Mouse (Mus musculus) gastrocnemius, postnatal 25 days (tissue): ENCODE measurements around the gene Erich3. TPM values are rescaled to one million over a fixed set of nuclear protein-coding genes. Genes with fewer than 3 reads are reported as not detected.

ENCODE experiments used
- DNase-seq: peaks from one replicate; pipeline ENCODE4 v3.0.0; 2022
- total RNA-seq, 2 experiments: library from RNA; stranded (reverse); gene quantifications; 1 replicate in 1 of 2; 2 replicates in 1 of 2; pipeline ENCODE4 v1.2.3; 2021

The Erich3 gene
- total RNA-seq, 2 experiments from 2014 or later = not detected

DNA sequence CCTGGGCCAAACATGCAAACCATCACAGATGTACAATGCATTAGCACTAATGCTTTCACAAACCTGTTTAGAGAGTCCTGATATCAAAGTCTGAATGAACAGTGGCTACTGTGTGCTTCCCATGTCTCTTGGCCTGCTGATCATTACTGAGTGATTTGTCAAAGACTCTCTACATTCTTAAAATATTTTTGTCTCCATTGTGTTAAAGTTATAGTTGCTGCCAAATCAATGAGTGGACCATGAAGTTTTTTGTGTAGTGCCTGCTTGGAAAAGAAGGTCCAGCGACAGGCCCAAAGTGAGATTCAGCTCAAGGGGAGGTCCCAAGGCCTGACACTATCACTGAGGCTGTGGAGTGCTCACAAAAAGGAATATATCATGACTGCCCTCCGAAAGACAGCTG, 108.0 kb downstream of the Erich3 start:
- DNase-seq = no peak

DNA sequence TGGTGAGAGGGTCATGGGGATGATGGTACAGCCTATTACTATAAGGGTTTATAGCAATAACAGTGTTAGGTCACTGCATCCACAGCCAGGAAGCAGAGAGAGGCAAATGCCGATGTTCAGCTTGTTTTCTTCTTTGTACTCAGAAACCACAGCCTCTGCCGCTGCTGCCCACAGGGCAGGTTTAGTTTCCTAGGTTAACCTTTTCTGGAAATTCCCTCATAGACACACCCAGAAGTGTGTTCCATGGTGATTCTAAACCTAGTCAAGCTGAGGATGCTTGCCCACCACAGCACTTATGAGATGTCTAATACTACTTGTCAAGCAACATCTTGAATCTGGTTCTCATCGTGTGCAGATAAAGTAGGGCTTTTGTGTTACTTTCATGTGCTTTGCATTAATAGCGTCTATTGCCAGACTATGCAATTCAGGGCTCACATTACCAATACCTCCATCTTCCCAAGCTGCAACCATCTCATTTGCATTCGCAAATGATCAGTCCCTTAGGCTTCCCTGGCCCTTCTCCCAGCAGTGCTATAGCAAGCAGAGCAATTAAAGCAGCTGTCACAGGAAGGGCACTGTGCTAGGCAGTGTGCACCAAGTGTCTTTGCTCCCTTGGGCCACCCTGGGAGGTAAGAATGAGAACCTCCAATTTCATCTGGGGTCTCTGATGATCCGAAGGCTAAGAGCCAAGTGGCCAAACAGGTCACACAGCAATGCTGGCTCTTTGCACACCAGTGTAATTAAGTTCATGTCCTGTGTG, 115.4 kb downstream of the Erich3 start:
- DNase-seq = no peak

DNA sequence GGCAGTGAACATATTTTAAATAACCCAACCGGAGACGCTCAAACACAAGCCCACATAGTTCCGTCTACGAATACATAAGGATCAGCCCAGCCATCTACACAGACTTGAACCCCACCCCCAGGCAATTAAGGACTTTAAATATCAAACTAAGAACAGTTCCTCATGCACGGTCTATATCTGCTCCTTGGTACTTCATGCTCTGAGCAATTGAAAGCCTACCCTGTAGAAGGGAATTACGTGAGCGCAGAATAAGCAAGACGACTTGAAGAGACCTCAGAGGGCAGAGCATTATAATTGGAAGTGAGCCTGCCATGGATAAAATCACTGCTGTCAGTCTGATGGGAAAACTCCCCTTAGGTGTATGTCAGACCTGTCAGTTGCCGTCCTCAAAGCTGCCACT, 122.7 kb downstream of the Erich3 start:
- no peak for DNase-seq

DNA sequence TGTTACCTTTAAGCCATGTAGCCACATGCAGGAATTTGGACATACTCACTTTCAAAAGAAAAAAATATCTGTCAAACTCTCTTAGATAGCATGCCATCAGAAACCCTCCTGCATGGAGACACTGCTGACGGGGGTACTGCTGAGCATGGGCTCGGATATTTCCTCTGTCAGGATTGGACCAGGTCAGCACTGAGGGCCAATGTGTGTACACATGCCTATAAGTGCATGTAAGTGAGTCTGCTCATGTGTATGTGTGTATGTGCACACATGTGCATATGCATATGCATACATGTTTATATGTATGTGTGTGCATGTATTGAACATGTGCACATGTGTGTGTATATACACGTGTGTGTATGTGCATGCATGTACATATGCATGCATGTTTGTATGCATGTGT, 124.0 kb downstream of the Erich3 start:
- DNase-seq = no peak

DNA sequence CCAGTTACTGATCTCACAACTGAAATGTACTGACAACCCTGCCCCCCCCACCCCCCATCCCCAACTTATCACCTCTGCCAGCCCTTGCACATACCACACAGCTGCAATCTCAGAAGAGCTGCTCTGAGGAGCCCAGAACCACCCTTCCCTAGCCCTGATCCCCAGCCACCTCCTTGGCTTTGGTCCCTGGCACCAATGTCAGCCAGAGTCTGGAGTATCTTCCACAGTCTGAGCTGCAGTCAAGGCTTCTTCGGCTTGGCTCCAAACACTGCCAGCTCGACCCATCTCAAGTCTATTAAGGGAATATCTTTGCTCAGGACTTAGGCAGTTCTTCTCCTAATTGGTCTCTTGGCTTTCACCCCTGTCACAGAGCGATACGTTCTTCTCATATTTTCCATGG, 129.9 kb downstream of the Erich3 start:
- no peak for DNase-seq

DNA sequence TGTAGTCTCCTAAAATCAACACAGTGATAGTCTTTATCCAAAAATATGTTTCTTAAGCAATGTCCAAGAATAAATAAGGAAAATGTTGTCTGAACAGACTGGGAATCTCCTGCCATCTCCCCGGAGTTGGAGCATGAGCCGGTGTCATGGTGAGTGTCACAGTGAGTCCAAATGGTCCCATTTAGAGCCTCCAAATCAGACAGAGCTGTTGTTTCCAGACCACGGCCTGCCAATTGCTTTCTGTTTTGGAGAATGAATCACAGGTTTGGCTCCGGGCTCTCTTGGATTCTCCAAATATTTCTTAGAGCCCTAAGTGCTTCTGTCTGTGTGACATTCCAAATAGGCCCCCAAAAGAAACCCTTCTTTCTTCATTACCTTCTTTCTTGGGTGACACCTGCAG, 135.1 kb downstream of the Erich3 start:
- DNase-seq = peak; percentile 15

DNA sequence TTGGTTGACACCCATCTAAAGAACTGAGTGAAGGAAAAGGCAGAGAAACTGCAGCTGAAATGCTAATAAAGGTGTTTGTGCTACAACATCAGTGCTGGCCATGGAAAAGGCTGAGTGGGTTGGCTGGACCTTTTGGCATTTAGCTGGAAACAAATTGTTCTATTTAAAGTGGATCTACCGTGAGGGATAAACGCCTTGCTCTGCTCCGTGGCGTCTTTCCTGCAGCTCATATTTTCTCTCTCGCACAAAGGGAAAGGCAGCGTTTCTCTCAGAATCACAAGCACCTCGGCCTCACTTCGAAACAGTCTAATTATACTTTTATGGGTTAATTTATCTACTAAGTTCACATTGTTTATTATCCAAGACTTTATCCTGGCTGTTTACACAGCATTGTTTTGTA, 136.8 kb downstream of the Erich3 start:
- no peak for DNase-seq

DNA sequence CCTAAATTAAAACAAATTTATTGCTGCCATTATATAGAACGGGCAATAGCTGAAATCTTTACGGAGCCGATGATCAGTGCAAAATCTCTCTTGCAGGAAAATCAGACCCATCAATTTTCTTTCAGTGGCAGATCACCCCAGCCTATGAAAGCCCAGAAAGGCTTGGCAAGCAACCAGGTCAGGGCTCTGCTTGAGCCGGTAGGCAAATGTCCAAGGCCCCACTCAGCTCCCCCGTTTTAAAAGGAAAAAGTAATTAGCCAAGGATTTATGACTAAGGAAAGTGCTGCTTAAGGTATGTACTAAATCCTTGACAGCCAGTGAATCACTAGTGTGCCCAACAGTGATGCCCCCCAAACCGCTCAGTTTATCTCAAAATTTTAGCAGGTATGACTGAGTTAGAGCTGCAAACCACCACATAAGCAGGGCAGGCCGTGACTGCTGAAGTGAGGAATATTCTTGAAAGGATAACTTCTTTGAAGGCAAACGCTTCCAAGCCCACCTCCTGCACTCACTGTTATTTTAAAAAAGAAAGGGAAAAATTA, 137.3 kb downstream of the Erich3 start:
- no peak for DNase-seq

DNA sequence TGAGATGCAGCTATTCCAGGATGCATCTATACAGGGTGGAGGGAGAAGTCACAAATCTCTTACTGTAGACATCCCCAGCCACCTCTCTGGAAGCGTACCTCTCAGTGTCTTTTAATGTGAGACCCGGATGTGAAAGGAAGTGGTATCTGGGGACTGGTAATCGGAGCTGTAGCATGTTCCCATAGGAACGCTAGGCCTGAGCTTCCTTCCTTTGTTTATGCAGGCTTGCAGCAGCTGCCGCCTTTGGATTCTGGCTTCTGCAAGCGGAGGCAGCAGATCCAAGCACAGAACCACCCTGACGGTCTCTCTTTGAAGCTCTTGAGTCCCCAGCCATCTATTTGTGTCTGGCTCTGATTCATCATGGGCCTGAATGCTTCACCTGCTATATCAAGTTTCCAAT, 143.0 kb downstream of the Erich3 start:
- DNase-seq = no peak

DNA sequence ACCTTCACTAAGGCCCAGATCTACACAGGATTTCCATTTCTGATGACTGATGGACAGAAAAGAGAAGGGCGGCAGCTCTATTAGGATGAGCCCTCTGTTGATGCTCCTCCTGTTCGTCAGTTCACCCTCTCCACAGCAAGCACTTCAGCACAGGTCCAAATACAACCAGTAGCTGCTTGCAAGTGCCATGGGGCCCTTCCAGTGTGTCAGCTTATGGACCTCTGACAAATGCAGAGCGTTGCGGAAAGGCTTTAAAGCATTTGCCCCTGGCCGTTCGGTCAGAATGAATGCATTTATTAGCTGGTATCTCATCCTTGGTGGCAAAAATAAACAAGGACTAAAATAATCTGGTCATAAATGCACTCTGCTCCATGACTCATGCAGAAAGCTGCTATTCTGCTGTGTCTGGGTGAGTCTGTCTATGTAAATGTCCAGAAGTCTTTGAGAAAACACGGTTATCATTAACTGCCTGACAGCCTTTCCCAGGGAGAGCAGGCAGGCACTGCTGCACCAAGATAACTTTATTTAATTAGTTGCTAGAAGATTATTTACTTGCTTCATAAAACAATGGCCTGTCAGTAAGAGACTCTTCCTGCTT, 146.7 kb downstream of the Erich3 start:
- no peak for DNase-seq

DNA sequence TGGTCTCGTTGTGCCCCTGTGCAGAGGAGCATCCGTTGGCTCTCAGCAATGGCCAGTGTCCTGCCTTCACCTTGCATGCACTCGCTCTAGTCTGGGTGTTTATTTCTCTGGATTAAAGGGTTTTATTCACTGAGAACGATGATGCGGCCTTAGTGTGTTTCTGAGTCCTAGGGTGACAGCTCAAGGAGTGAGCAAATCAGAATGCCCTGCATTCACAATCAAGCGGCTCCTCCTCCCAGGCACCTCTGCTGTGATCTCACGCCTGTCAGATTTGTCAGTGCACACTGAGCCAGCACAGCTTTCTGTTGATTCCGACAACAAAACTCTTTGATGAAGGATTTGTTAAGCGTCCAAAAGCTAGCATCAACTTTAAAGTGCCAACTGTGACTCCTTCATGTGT, 147.6 kb downstream of the Erich3 start:
- no peak for DNase-seq

DNA sequence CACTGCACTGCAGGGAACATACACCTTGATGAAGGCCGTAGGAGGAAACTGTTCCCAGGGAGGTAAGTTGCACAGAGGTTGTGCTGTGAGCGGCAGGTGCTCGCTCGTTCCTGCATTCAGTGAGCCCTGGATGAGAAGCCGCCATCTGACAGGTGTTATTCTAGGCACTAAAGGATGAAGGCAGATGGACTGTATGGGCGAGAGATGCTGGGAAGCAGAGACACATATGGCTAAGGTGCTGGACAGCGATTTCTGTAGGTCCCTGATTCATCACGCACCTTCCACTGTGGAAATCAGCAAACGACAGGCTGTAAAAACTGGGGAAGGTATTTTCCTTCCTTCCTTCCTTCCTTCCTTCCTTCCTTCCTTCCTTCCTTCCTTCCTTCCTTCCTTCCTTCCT, 148.2 kb downstream of the Erich3 start:
- DNase-seq = no peak

DNA sequence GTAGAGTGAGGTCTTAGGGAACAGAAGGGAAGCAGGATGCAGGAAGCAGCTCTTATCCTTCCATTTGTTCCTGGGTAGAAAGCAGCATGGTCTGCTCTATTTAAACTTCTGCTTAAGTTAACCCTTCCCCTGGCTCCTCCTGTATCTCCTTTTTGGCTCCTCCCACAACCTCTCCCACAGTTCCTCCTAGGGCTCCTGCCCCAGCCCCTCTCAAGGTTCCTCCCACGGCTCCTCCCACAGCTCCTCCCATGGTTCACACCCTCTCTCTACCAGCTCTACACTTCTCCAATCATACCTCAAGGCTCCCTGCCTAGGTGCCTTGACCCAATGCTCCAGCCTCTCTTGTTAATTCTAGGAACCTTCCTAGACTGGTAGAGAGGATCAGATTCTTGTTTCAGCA, 149.2 kb downstream of the Erich3 start:
- DNase-seq = no peak

DNA sequence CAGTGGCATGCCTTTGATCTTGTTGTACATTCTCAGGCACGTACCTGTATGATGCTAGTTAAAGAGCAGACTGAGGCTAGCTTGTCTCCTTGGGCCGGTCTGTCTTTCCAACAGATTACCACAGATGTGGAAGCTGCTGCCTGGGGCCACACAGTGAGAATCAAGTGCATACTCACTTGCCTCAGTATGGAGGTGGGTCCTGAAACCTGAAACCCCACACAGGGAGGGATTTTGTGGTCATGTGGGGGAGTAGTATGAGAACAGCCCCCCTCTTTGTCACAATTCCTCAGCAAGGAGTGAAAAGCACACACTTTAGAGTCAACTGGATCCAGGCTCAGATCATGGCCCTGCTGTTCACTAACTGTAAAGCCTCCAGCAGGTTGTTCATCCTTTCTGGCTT, 151.9 kb downstream of the Erich3 start:
- DNase-seq = no peak

DNA sequence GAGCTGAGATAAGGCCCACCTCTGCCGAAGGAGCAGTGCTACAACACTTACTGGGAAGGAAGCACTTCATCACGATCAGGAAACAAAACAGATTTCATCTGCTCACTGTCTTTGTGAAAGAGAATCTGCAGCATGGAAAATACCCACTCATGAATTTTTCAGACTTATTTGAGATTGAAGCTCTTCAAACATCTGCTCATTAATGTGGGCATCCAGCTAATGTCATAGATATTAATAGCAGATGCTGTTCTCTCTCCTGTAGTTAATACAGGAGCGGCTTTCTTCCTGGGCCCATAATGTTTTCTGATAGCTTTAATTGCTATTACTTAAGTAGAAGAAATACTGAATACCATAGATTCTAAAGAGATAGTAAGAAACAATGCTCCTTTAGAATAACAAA, 152.6 kb downstream of the Erich3 start:
- DNase-seq = no peak

DNA sequence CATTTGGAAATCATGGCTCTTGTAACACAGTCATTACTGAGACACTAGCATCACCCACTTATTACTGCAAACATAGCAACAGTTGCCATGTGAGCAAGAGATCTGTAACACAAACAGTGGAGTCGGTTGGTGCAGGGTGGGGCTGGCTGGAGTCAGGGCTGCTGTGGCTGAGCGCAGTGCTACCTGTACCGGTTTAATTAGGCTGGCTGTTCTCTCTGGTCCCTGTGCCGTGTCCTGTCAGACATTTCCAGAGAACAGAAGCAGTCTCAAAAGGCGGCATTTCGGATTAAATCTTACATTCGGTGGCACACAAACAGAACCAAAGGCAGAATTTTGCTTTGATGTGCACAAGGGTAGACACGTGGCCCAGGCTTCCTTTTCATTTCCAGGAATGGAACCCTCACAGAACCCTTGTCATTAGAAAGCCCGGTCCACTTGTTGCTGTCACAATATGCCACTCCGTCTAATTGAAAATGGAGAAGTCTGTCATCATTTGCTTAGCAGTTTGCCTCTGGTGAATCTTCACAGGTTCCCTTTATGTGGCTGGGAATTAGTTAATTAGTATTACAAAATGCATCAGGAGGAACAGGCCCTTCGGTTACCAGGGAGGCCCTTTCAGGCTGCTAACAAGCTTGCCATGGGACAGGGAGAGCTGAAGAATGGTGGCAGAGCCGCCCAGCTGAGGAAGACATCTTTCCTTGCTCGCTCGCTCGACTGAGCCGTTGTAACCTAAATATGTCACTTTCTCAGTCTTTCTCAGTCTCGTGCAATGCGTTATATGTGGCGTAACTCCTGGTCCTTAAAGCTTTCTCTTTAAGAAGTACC, 153.4 kb downstream of the Erich3 start:
- DNase-seq = no peak

Other genes with a start within 250 kb of the Erich3 start
- gene Cryz, start 67.1 kb upstream of the Erich3 start, total RNA-seq = 10 to 100 TPM; 10.9 to 12.1 TPM
- 1 to 10 TPM; 2.7 to 2.9 TPM for gene Tyw3, start 66.8 kb upstream of the Erich3 start, total RNA-seq